Mouse (Mus musculus) ovary, adult 18-20 months (tissue): ENCODE results near the gene Adcy4.

ENCODE experiments used
- DNase-seq: peaks from one replicate; pipeline ENCODE4 v3.0.0; 2022; ENCODE audit warnings: low spot score, mixed read lengths

Gene Adcy4

DNA sequence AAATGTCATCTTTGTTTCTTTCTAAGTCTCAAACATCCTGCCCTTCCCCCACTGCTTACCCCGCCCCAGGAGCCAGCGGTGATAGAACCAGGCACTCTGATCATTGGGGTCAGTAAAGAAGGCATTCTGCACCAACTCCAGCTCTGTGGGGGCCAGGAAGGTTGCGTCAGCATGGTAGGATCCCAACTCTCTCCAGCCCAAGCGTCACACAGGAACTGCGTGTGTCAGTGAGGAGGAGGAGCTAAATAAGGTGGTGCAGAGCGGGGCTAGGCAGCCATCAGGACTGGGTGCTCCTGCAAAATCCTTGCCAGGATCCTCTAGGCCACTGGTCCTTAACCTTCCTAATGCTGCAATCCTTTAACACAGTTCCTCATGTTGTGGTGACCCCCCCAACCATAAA, 64.2 kb downstream of the Adcy4 start:
- DNase-seq = no peak
